ENCODE assay signal across 18 mouse cellular contexts in the genomic region with DNA sequence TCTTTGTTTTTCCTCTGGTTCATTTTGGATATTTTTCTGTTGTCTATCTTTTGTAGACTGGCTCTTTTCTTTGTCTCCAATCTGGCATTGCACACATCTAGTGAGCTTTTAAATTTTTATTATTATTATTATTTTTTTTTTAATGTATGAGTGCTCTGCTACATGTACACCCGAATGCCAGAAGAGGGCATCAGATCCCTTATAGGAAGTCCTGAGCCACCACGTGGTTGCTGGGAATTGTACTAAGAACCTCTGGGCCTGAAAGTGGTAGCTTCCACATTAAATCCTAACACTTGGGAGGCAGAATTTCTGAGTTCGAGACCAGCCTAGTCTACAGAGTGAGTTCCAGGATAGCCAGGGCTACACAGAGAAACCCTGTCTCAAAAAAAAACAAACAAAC.
"Had no signal": no experiment of that assay in that cellular context is flagged by ENCODE, and none has a peak within 500 bp of the region (broad histone marks: within the 10 kb centered on the region; RNA-seq: fewer than 3 reads in every experiment).

No protein-coding gene starts in this region.

- H3K9ac ChIP-seq: liver, embryonic 13.5 days; midbrain, embryonic 12.5 days; midbrain, embryonic 15.5 days; neural tube, embryonic 12.5 days; neural tube, embryonic 15.5 days; stomach, embryonic 15.5 days had no signal

- DNase-seq: kidney, adult 9 months; kidney, postnatal 25 days; layer of hippocampus, adult 9-11 months; liver, embryonic 13.5 days; lung, adult 2 months; lung, postnatal 14 days; lung, postnatal 4 days; right cerebral cortex, adult 18-20 months; right cerebral cortex, postnatal 14 days; right cerebral cortex, postnatal 4 days; thymus, adult 18-20 months; thymus, postnatal 36 days had no signal

- H3K27ac ChIP-seq: layer of hippocampus, adult 2 months; liver, embryonic 13.5 days; midbrain, embryonic 12.5 days; midbrain, embryonic 15.5 days; neural tube, embryonic 12.5 days; neural tube, embryonic 15.5 days; stomach, embryonic 15.5 days had no signal

- H3K27me3 ChIP-seq: liver, embryonic 13.5 days; midbrain, embryonic 12.5 days; midbrain, embryonic 15.5 days; neural tube, embryonic 12.5 days; neural tube, embryonic 15.5 days; stomach, embryonic 15.5 days had no signal

- ATAC-seq: midbrain, embryonic 15.5 days had no signal

- H3K36me3 ChIP-seq: liver, embryonic 13.5 days; midbrain, embryonic 12.5 days; midbrain, embryonic 15.5 days; neural tube, embryonic 12.5 days; neural tube, embryonic 15.5 days; stomach, embryonic 15.5 days had no signal

- H3K4me2 ChIP-seq: liver, embryonic 13.5 days; midbrain, embryonic 12.5 days; midbrain, embryonic 15.5 days; neural tube, embryonic 12.5 days; neural tube, embryonic 15.5 days; stomach, embryonic 15.5 days had no signal

- H3K4me1 ChIP-seq: liver, embryonic 13.5 days; midbrain, embryonic 12.5 days; midbrain, embryonic 15.5 days; neural tube, embryonic 12.5 days; neural tube, embryonic 15.5 days; stomach, embryonic 15.5 days had no signal

- H3K4me3 ChIP-seq: layer of hippocampus, adult 2 months; liver, embryonic 13.5 days; midbrain, embryonic 12.5 days; midbrain, embryonic 15.5 days; neural tube, embryonic 12.5 days; neural tube, embryonic 15.5 days; stomach, embryonic 15.5 days had no signal

- H3K9me3 ChIP-seq: liver, embryonic 13.5 days; midbrain, embryonic 12.5 days; midbrain, embryonic 15.5 days; neural tube, embryonic 12.5 days; neural tube, embryonic 15.5 days; stomach, embryonic 15.5 days had no signal
